Mouse (Mus musculus) brain, embryonic 14.5 days (tissue): ENCODE results near the gene Grn.

Experiments used
- CTCF ChIP-seq: fragments of 200-500 bp; IDR thresholded peaks from 2 replicates; pipeline ENCODE4 v1.5.1; 2012; ENCODE audit warnings: inconsistent platforms, mild to moderate bottlenecking, moderate library complexity, borderline replicate concordance; ENCODE audit not compliant: insufficient read depth, insufficient read length; ENCODE audit errors: extremely low read depth
- POLR2A ChIP-seq: fragments of 200-500 bp; IDR thresholded peaks from 2 replicates; pipeline ENCODE4 v1.6.1; 2012; ENCODE audit warnings: mild to moderate bottlenecking, inconsistent platforms, borderline replicate concordance; ENCODE audit not compliant: poor library complexity, insufficient read depth, insufficient read length, severe bottlenecking; ENCODE audit errors: extremely low read depth

GRCm38 (mm10) chr11:102382794-102383193, 47.3 kb upstream of the Grn start:
- TF ChIP-seq CTCF (no peak), POLR2A (no peak)
